Mouse (Mus musculus) forebrain, embryonic 11.5 days (tissue): ENCODE results near the gene Iqcf5. TPM values are rescaled to one million over a fixed set of nuclear protein-coding genes. Genes with fewer than 3 reads are reported as not detected.
"Not testable (repeated sequence)": the region's sequence is repeated elsewhere in the genome, so short reads cannot be mapped to it uniquely, and the experiment has no call there.

Source experiments
- ATAC-seq: fragments of 200-750 bp; cut with Nextera tagmentation; replicated peaks from 2 replicates; pipeline ENCODE4 v1.8.0; 2017; ENCODE audit warnings: moderate TSS enrichment; ENCODE audit not compliant: low FRiP score
- DNase-seq: peaks from one replicate; pipeline ENCODE4 v3.0.0-alpha.2; 2017; ENCODE audit warnings: low spot score
- H3K27ac ChIP-seq: fragments of 300-500 bp; sonication (generic); 2 replicates; pipeline ENCODE4 v1.5.1; 2014; ENCODE audit warnings: low read depth, low read length
- H3K27me3 ChIP-seq: fragments of 300-500 bp; sonication (generic); 2 replicates; pipeline ENCODE4 v1.6.1; 2014; ENCODE audit warnings: mild to moderate bottlenecking, low read length, mixed read lengths; ENCODE audit not compliant: control insufficient read depth, insufficient read depth
- H3K36me3 ChIP-seq: fragments of 300-500 bp; sonication (generic); 2 replicates; pipeline ENCODE4 v1.6.1; 2014; ENCODE audit warnings: mild to moderate bottlenecking, low read length, moderate library complexity, mixed read lengths; ENCODE audit not compliant: control insufficient read depth, insufficient read depth
- H3K4me1 ChIP-seq: fragments of 300-500 bp; sonication (generic); replicated peaks from 2 replicates; pipeline ENCODE4 v1.6.1; 2014; ENCODE audit warnings: low read length, mixed read lengths; ENCODE audit not compliant: control insufficient read depth, insufficient read depth
- H3K4me2 ChIP-seq: fragments of 300-500 bp; sonication (generic); 2 replicates; pipeline ENCODE4 v1.6.1; 2014; ENCODE audit warnings: low read depth, mild to moderate bottlenecking, low read length, moderate library complexity, mixed read lengths; ENCODE audit not compliant: severe bottlenecking
- H3K4me3 ChIP-seq: fragments of 300-500 bp; sonication (generic); 2 replicates; pipeline ENCODE4 v1.5.1; 2014; ENCODE audit warnings: low read depth, low read length
- H3K9ac ChIP-seq: fragments of 300-500 bp; sonication (generic); 2 replicates; pipeline ENCODE4 v1.6.1; 2014; ENCODE audit warnings: low read length
- H3K9me3 ChIP-seq: fragments of 300-500 bp; sonication (generic); 2 replicates; pipeline ENCODE4 v1.6.1; 2016; ENCODE audit warnings: low read length, mixed read lengths; ENCODE audit not compliant: control insufficient read depth
- WGBS: fragments of 180-500 bp; shearing (Covaris S2); extraction: QIAGEN DNeasy Blood & Tissue Kit; methylation state at CpG from one replicate; pipeline ENCODE4 v1.1.7; 2014; 5-methylcytosine and 5-hydroxymethylcytosine counted together
- polyA plus RNA-seq: library from polyadenylated mRNA; unstranded; fragments of >200 nt; fragmentation: Nextera tagmentation; extraction: Ambion mirVana; gene quantifications from 2 replicates; pipeline ENCODE4 v1.2.1, GENCODE M21; 2014

Gene Iqcf5
- polyA plus RNA-seq, 1 experiment from 2014 or later: not detected

DNA sequence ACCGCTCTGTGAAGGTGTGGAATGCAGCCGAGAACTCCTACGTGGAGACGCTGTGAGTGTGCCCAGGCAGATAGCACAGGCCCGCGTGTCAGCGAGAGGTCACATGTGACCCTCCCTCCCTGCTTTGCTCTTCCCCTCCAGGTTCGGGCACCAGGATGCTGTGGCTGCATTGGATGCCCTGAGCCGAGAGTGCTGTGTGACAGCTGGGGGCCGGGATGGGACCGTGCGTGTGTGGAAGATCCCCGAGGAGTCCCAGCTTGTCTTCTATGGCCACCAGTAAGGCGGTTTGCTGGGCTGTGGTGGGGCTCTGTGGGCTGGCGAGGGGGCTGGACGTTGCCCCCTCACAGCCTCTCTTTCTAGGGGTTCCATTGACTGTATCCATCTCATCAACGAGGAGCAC, 30.8 kb upstream of the Iqcf5 start:
- no peak for ATAC-seq
- DNase-seq: no peak
- no peaks in the 10 kb centered on the region for H3K4me1 ChIP-seq
- H3K27me3 ChIP-seq: no peaks in the 10 kb centered on the region
- no peak overlapping the region for H3K4me3 ChIP-seq
- 93% methylated on average over 17 of the region's 17 CpGs for WGBS
- H3K27ac ChIP-seq: no peak overlapping the region
- H3K4me2 ChIP-seq: no peak overlapping the region
- H3K9ac ChIP-seq: no peak overlapping the region
- H3K36me3 ChIP-seq: no peaks in the 10 kb centered on the region; the same call in 1 of the 2 replicates
- H3K9me3 ChIP-seq: no peaks in the 10 kb centered on the region

DNA sequence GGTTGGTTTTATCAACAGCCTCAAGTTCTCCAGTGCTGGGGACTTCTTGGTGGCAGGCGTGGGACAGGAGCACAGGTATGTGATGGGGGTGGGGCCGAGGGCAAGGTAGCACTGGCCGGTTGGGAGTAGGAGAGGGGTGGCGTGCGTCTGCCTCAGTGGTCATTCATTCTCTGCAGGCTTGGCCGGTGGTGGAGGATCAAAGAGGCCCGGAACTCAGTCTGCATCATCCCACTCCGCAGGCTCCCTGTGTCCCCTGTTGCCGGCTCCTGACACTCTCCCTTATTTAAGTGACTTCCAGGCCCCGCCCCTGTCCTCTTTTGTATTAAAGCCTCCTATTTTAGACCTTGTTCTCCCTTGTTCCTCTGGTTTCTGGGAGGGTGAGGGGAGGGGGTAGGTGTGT, 29.3 kb upstream of the Iqcf5 start:
- H3K36me3 ChIP-seq: no peaks in the 10 kb centered on the region; the same call in 1 of the 2 replicates
- WGBS: 69% methylated on average over 10 of the region's 10 CpGs

DNA sequence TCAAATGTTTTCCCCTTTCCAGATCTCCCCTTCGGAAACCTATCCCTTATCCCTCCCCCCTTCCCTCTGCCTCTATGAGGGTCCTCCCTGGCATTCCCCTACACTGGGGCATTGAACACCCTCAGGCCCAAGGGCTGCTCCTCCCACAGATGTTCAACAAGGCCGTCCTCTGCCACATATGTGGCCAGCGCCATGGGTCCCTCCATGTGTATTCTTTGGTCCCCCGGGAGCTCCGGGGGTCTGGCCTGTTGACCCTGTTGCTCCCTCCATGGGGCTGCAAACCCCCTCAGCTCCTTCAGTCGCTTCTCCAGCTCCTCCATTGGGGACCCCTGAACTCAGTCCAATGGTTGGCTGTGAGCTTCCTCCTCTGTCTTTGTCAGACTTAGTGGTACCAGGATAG, 26.8 kb upstream of the Iqcf5 start:
- not testable (repeated sequence) for H3K4me3 ChIP-seq, H3K9me3 ChIP-seq, H3K9ac ChIP-seq, H3K4me2 ChIP-seq, ATAC-seq, H3K4me1 ChIP-seq, DNase-seq, H3K27ac ChIP-seq, H3K36me3 ChIP-seq, H3K27me3 ChIP-seq
- 84% methylated on average over 6 of the region's 6 CpGs for WGBS

More for the DNA sequence above, 29.3 kb upstream of the Iqcf5 start:
- DNase-seq (no peak), ATAC-seq (no peak)
- Histone ChIP-seq H3K9ac (no peak overlapping the region), H3K27me3 (no peaks in the 10 kb centered on the region), H3K9me3 (no peaks in the 10 kb centered on the region), H3K4me2 (no peak overlapping the region), H3K27ac (no peak overlapping the region), H3K4me3 (no peak overlapping the region), H3K4me1 (no peaks in the 10 kb centered on the region)

DNA sequence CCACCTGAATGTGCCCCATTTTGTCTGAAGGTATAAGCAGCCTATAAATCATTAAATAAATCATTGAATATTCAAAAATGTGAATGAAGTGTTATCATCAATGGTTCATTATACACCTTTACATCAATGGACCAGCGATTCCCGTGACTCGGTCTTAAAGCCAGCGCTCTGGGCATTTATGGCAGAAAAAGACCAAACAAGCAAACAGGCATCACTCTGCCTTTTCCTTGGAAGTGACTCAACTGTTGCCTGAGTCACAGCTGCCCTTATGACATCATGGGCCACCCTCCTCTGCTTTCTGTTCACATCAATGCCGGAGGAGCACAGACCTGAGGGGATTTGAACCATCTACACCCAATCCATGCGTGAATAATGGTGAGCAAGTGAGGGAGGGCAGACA, 14.7 kb upstream of the Iqcf5 start, which contains the start of gene Iqcf1:
Gene Iqcf1 (plus strand): TSS at position 301 of the 400 bp plus-strand sequence.
- H3K36me3 ChIP-seq: no peaks in the 10 kb centered on the region

DNA sequence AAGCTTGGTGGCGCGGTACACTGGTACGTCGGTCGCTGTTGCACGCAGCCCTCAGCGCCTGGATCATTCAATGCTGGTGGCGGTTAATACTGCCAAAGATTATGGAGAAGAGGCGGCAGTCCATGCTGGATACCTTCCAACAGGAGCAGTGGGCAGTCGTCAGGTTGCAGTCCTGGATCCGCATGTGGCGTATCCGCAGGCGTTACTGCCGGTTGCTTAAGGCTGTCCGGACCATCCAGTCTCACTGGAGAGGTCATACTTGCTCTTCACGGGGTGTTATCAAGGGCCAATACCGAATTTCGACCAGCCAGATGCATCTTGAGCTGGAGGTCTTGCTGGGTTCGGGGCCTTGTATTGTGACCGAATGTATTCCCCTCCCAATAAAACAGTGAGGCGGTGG, 12.5 kb upstream of the Iqcf5 start:
- DNase-seq (no peak), ATAC-seq (no peak)
- no peaks in the 10 kb centered on the region for H3K9me3 ChIP-seq
- no peak overlapping the region for H3K4me2 ChIP-seq
- no peak overlapping the region for H3K27ac ChIP-seq
- no peak overlapping the region for H3K9ac ChIP-seq
- 90% methylated on average over 22 of the region's 22 CpGs for WGBS
- H3K36me3 ChIP-seq: no peaks in the 10 kb centered on the region
- H3K27me3 ChIP-seq: no peaks in the 10 kb centered on the region
- no peaks in the 10 kb centered on the region for H3K4me1 ChIP-seq
- no peak overlapping the region for H3K4me3 ChIP-seq

More for the DNA sequence above, 14.7 kb upstream of the Iqcf5 start, which contains the start of gene Iqcf1:
- H3K9ac ChIP-seq: no peak within 1 kb of the TSS
- H3K9me3 ChIP-seq: no peaks in the 10 kb centered on the region
- H3K4me3 ChIP-seq: no peak within 1 kb of the TSS
- H3K27me3 ChIP-seq: no peaks in the 10 kb centered on the region
- 91% methylated on average over 6 of the region's 6 CpGs for WGBS
- DNase-seq (no peak), ATAC-seq (no peak)
- no peak within 1 kb of the TSS for H3K27ac ChIP-seq
- H3K4me2 ChIP-seq: no peak within 1 kb of the TSS
- H3K4me1 ChIP-seq: no peaks in the 10 kb centered on the region

DNA sequence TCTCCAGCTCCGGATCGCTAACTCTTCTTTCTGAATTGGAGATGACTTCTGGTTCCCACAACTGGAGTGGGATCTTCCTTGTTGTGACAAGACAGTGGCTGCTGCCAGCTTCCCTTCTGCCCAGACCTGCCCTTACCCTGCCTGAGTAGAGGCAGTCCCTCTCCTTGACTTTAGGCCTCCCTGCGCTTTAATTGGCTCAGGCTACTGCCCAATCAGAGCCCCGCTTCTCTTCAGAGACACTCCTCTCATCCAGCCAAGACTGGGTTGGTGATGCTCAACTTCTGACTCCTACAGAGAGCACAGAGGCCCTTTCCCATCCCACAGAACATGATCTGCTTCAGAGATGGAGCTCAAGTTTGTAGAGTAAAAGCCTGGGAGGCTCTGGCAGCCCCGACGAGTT, 10.1 kb upstream of the Iqcf5 start:
- Histone ChIP-seq H3K27me3 (no peaks in the 10 kb centered on the region), H3K27ac (no peak overlapping the region), H3K4me3 (no peak overlapping the region), H3K9me3 (no peaks in the 10 kb centered on the region), H3K4me2 (no peak overlapping the region), H3K9ac (no peak overlapping the region), H3K4me1 (no peaks in the 10 kb centered on the region), H3K36me3 (no peaks in the 10 kb centered on the region)
- DNase-seq (no peak), ATAC-seq (no peak)
- 72% methylated on average over 6 of the region's 6 CpGs for WGBS

DNA sequence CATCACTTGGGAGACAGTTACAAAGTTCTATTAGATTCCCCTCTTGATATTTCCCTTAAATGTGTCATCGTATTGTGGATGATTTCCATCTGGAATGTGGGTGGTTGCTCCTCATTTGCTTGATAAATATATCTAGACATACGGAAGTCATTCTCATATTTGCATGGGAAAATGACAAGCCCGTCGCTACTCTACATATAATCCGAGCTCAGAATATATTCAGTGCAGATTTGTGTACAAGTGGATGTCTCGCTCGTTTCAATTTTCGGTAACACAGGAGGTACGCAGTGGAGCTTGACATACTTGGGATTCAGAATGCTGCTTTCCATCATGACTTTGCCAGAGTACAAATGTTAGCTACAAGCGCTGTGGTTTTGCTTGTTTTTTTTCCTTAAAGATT, 5.0 kb upstream of the Iqcf5 start:
- no peak for DNase-seq
- Histone ChIP-seq H3K4me1 (no peaks in the 10 kb centered on the region), H3K9me3 (no peaks in the 10 kb centered on the region), H3K27me3 (no peaks in the 10 kb centered on the region), H3K9ac (no peak overlapping the region), H3K36me3 (no peaks in the 10 kb centered on the region), H3K4me3 (no peak overlapping the region), H3K27ac (no peak overlapping the region), H3K4me2 (no peak overlapping the region)
- 90% methylated on average over 10 of the region's 10 CpGs for WGBS
- ATAC-seq: no peak

DNA sequence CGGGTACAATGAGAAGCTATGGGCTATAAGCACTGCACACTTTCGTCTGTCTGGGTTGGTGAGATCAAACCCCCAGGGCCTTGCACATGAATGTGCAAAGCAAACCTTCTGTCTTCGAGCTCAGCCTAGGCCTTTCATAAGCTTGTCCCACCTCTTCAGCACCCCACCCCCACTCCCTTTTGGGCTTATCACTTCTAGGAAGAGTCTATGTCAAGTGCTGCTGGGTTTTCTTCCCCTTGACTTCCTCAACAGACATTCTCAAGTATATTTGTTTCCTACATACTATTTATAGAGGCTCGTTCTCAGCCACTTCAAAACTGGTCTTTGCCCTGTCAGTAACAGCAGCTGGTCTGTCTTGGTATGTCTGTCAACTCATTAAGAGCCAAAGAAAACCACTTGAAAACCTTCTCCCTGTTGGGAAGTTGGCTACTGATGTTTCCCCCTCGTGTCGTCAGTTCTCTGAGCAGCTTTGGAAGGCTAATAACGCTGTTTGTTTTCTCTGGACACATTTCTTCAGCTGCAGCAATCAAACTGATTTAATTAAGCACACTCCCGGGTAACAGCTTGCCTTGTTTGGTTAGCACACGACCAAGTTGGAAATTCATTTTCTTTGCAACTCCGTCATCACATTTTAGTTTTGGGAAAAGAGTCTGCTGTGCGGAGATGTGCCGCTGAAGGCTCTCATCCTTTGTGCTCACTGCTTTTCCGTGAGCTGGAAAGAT, 1.5 kb upstream of the Iqcf5 start:
- Histone ChIP-seq H3K27ac (no peak overlapping the region), H3K4me1 (no peaks in the 10 kb centered on the region), H3K36me3 (no peaks in the 10 kb centered on the region), H3K4me3 (no peak overlapping the region), H3K27me3 (no peaks in the 10 kb centered on the region), H3K4me2 (no peak overlapping the region), H3K9me3 (no peaks in the 10 kb centered on the region), H3K9ac (no peak overlapping the region)
- no peak for DNase-seq
- 69% methylated on average over 13 of the region's 13 CpGs for WGBS
- no peak for ATAC-seq

DNA sequence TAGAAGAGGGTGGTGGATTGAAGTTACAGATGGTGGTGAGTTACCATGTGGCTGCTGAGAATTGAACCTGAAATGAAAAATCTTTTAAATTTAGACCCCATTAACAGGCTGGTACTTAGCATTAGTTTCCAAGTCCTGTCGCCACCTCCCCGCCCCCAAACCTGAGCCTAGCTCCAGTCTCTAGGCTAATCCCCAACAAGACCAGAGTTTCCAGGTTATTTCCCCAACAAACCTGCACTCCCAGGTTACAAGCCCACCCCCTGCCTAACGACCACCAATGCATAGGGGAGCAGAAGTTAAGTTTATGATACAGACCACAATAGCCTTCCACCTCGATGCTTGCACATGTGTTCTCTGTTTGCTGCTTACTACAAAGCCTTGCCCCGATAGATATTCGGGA, 807 bp upstream of the Iqcf5 start:
- H3K9me3 ChIP-seq: no peaks in the 10 kb centered on the region
- ATAC-seq (no peak), DNase-seq (no peak)
- H3K27ac ChIP-seq: no peak overlapping the region
- no peak overlapping the region for H3K9ac ChIP-seq
- H3K36me3 ChIP-seq: no peaks in the 10 kb centered on the region
- no peaks in the 10 kb centered on the region for H3K4me1 ChIP-seq
- H3K4me3 ChIP-seq: no peak overlapping the region
- WGBS: 80% methylated on average over 6 of the region's 6 CpGs
- H3K4me2 ChIP-seq: no peak overlapping the region
- no peaks in the 10 kb centered on the region for H3K27me3 ChIP-seq
